Mouse (Mus musculus): ENCODE data around the gene Lpar5. TPM values are rescaled to one million over a fixed set of nuclear protein-coding genes. Genes with fewer than 3 reads are reported as not detected.

Lpar5 gene
- total RNA-seq, 1 experiment from 2014 or later = 1.6 TPM

DNA sequence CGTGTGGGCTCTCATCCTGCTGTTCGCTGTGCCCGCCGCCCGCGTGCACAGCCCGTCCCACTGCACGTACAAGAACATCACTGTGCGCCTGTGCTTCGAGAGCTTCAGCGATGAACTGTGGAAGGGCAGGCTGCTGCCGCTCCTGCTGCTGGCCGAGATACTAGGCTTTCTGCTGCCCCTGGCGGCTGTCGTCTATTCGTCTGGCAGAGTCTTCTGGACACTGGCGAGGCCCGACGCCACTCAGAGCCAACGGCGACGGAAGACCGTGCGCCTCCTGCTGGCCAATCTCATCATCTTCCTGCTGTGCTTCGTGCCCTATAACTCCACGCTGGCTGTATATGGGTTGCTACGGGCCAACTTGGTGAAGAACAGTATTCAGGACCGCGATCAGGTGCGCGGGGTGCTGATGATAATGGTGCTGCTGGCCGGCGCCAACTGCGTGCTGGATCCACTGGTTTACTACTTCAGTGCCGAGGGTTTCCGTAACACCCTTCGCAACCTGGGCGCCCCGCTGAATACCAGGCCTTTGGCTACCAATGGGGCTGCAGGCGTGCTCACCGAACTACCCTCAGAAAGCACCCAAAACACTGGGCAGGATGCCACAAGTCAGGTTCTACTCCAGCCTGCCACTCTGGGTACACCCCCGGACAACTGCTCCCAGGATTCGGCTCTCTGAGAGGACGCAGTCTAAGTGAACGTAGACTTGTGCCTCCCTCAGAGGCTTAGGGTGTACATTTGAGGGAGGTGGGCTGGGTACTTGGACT lies 14.3 kb downstream of the Lpar5 start:
- no peak for ATAC-seq (ENCODE audit: extremely low read depth, insufficient number of reproducible peaks, low FRiP score, poor library complexity, severe bottlenecking)

DNA sequence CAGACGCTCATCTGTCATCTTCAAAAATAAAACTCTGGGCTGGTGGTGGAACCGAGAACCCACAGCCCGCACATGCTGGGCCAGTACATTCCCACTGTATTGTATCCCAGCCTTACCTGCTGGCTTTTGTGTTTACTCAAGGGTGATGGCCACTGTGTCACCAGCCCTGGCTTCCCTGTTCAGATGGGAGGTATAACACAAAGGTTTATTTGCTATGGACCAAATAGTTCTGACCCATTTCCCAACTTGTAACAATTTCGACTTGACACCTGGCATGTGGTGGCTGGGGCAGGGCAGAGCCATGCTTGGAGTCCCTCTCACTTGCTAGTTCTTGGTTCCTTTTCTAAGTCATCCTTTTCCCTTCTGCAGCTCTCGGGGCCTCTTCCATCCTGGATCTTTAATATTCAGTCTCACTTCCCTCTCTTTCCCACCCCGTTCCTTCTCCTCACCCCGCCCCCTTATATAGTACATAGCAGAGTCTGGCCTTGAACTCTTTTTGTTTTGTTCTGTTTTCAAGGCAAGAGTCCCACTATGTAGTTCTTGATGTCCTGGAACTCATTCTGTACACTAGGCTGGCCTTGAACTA lies 15.2 kb downstream of the Lpar5 start:
- ATAC-seq (ENCODE audit: extremely low read depth, insufficient number of reproducible peaks, low FRiP score, poor library complexity, severe bottlenecking) = no peak

DNA sequence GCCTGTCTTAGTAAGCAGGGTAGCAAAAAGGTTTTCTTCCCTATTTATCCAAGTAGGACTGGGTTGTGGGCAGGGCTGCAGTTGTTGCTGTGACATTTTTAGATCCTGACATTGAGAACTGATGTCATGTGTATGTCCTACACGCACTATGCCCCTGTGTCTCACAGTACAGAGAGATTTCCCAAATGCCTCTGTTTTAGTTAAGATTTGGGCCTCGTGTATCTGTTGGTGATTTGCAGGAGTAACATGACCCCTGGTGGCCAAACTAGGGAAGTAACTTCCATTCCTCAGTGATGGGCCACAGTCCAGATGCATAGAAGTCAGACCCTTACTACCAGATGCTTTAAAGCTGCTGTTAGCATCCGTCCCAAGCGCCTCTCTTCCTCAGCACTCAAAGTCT lies 16.7 kb downstream of the Lpar5 start:
- peak; percentile 86 for ATAC-seq (ENCODE audit: extremely low read depth, insufficient number of reproducible peaks, low FRiP score, poor library complexity, severe bottlenecking)

DNA sequence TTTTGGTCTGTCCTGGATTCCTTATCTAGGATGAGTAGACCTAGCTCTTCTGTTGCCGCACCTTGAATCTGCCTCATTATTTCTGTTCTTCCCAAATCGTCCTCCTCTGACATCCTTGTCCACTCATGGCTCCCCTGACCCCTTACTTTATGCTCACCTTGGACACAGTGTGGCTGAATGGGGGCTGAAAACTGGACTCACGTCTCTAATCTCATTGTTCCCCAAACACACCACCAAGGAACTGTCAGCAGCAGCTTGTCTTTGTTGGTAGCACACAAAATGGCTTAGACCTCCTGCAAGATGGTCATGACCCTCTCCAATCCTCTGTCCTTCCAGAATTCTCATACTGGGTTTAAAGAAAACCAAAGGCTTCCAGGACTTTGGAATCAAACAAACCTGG lies 20.2 kb downstream of the Lpar5 start:
- ATAC-seq (ENCODE audit: extremely low read depth, insufficient number of reproducible peaks, low FRiP score, poor library complexity, severe bottlenecking) = no peak

DNA sequence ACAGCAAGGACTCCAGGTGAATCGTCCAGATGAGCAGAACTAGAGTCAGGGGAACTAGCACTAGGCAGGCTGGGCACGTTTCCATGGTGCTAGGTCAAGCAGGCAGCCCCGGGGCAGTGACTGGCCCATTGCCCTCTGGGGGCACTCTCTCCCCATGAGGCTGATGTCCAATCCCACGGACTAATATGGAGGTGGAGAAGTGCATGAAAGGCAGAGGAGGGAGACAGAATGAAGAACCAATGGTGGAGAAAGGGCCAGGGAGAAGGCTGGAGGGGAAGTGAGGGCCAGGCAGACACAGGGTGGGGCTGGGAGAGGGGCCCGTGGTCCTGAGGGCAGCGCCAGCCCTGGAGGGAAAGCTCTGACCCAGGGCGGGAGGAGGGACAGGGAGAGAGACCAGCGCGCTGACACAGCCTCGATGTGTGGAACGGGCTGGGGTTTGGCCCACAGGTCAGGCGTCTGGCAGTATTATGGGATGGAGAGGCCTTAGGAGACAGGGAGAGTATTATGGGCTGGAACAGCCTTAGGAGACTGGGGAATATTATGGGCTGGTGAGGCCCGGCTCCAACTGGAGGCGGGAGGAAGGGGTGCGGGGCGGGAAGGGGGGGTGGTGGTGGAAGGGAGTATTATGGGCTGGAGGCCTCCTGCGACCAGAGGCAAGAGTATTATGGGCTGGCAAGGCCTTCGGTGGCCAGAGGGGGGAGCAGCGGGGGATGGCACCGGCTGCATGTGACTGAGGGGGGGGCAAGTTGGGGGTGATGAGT lies 21.0 kb downstream of the Lpar5 start:
- ATAC-seq (ENCODE audit: extremely low read depth, insufficient number of reproducible peaks, low FRiP score, poor library complexity, severe bottlenecking) = no peak

DNA sequence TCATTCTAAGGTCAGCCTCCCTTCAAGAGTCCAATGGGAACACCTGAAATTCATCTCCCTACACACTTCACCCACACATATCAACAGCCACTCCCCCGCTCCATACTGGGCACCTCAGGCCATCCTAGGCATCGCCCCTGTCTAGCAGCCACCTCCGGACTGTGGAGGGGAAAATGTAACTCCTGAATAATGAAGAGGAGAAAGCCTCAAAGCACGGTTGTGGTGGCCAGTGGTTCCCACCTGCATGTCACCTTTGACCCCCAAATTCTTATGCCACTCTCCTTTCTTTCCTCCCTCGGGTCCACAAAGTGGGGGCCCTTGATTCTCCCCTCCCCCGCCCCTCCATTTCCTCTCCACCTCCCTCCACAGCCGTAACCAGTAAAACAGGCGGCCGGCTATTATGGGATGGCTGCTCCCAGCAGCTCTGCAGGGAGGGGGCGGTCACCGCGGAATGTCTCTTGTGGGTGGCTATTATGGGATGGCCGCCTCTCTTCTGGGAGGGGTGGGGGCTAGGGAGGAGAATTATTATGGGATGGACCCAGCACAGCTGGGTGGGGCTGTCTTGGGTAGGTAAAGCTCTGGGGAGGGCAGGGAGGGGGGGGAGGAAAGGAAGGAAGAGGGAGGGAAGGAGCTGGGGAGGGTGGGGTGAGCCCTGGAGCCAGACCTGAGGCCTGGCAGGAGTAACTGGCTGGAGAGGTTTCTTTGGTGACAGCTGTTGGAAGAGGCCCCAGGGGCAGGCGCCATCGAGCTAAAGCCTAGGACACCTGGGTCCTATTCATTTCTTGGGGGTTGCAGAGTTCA lies 22.0 kb downstream of the Lpar5 start:
- ATAC-seq (ENCODE audit: extremely low read depth, insufficient number of reproducible peaks, low FRiP score, poor library complexity, severe bottlenecking) = no peak

DNA sequence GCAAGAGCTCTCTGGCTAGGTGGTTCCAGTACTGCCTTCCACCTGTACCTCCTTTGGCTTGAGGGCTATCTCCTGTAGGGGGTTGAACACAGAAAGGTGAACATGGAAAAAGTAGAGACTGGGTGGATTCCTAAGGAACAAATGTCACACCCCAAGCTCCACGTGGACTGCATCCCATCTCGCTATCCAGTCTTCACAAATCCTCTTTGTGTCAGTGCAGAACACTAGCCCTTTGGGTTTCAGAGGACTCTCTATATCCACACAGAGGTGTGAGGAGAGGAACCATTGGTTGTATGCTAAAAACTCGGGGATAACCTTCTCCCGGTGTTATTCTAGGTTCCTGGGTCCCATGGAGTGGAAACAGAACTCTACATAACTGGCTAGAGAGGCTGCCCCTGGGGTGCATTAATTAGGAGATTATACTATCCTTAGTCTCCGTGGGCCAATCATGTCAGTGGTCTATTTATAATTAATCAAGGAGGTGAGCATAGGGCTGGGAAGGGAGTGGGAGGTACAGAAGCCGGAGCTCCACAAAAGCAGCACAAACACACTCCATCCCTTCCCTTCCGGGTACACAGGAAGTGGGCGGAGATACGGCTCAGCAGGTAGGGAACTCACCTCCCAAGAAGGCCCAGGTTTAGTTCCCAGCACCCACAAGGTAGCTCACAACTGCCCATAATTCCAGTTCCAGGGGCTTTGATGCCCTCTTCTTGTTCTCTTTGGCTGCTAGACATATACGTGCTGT lies 22.8 kb downstream of the Lpar5 start:
- ATAC-seq (ENCODE audit: extremely low read depth, insufficient number of reproducible peaks, low FRiP score, poor library complexity, severe bottlenecking) = no peak

DNA sequence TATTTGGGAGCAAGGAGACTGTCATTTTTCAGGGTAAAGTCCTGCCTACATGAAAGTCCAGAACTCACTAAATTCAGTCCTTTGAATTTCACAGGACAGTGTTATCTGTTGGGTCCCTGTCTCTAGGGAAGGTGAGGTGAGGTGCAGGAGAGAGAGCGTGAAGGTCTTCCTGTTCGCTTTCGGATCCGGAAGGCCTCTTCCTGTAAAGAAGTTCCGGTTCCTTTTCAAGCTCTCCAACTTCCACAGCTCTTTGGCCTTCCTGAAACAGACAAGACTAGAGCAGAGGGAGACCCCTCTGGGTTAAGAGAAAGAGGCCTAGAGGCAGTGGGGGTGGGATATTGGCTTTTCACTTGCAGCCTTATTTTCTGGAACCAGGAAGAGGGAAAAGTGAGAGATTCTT lies 24.7 kb downstream of the Lpar5 start:
- ATAC-seq (ENCODE audit: extremely low read depth, insufficient number of reproducible peaks, low FRiP score, poor library complexity, severe bottlenecking) = no peak

DNA sequence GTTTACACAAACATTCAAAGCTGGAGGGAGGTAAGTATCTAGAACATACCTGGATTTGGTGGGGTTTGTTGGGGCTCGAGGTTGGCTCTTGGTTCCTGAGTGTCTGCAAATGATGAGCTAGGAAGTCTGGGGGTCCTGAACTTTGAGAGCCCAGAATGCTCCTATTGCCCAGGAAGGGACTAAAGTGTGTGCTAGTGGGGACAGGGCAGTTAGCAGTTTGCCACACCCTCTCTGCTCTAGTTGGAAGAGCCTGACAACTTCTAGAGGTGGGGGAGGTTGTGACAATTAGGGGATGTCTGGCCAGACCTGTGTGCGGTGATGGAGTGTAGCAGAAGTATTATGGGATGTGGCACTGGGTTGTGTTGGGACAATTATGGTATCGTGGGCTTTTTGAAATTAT lies 27.1 kb downstream of the Lpar5 start:
- ATAC-seq (ENCODE audit: extremely low read depth, insufficient number of reproducible peaks, low FRiP score, poor library complexity, severe bottlenecking) = no peak

DNA sequence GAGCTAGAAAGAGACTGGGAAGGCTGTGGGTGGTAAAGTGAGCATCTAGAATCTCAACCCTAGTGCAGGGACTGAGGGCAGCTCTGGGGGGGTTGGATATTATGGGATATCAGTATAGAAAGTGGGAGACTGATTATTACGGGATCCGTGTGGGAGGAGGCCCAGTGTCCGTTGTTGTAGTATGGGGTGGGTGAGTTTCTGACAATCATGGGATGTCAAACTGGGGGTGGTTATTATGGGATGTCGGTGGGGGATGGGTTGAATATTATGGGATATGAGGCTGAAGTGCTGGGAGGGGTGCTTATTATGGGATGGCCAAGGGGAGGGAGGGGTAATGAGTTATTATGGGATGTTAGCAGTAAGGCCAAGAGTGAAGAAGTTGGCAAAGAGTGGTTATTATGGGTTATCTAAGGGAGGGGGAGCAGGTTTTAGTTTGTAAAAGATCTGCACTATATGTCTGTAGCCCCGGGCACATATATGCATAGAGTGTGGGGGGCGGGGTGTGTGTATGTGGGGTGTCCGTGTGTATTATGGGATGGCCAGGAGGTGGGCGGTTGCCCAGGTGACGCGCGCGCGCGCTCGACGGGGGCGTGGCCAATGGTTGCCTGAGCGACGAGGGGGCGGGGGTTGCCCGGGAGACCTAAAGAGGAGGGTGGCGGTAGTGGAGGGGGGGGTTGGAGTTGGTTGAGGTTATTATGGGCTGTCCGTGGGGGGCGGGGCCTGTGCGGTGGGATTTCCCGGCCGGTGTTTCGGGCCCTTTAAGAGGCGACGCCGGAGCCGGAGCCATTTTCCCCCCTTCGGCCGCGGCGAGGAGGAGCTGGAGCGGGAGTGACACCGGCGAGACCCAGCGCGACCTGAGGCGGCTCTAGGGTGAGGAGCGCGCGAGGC lies 27.9 kb downstream of the Lpar5 start, which contains the start of gene Chd4:
Gene Chd4, plus strand, starts transcription at position 591 of the 888 bp plus-strand sequence.
- ATAC-seq (ENCODE audit: extremely low read depth, insufficient number of reproducible peaks, low FRiP score, poor library complexity, severe bottlenecking) = peak; percentile 58

DNA sequence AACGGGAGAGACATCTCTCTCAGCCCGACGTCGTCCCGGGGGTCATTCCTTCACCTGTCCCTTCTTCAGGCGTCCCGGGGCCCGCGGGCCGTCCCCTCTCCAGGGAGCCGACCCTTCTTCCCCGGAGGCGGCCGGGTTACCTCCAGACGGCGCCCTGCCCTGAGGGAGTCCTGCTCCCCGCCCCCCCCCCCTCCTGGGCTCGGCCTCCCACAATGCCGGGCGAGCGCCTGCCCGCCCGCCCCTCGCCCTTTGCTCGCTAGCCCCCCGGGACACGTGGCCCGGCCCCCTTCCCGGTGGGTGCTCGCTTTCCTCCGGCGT lies 28.5 kb downstream of the Lpar5 start:
- ATAC-seq (ENCODE audit: extremely low read depth, insufficient number of reproducible peaks, low FRiP score, poor library complexity, severe bottlenecking) = no peak

DNA sequence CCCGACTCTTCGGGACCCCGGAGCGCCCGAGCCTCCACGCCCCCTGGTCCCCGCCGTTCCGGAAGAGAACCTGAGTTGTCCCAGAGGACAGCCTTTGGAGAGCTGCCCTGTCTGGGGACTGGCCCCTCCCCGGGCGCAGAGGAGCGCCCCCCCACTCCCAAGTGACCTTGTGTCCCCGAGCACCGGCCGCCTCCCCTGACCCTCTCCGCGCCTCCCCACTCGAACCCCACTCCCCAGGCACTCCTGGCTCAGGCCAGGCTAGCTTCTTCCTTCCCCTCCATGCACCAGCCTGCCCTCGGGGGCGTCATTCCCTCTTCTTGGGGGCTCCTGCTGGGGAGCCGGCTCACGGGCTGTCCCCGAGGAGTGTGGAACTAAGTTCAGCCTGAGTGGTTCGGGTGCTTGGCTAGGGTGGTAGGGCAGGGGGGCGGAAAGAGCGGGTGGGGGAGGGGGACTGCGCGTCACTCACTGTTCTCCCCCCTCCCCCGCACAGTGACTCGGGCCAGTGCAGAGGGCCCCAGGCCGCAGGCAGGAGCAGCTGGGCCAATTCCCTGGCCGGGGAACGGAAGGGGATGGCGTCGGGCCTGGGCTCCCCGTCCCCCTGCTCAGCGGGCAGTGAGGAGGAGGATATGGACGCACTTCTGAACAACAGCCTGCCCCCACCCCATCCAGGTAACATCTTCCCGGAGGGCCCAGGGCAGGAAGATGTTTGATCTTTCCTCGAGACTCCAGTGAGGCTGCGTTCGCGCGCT lies 29.1 kb downstream of the Lpar5 start:
- peak; percentile 29; the same call in 1 of the 2 replicates for ATAC-seq (ENCODE audit: extremely low read depth, insufficient number of reproducible peaks, low FRiP score, poor library complexity, severe bottlenecking)

DNA sequence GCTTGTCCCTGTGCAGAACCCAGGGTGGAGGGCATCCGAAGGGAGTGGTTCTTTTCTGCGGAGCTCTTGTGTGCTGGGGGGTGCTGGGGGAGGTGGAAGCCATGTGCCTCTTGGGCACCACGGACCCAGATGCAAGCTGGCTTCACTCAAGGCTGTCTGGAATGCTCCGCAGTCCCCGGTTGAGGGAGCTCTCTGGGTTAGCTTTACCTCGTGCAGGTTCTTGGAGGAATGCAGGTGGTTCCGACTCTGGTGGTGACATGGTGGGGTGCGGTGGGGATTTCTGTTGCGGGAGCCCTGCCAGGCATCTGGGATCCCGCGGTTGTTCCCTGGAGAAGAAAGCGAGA lies 29.6 kb downstream of the Lpar5 start:
- no peak for ATAC-seq (ENCODE audit: extremely low read depth, insufficient number of reproducible peaks, low FRiP score, poor library complexity, severe bottlenecking)

DNA sequence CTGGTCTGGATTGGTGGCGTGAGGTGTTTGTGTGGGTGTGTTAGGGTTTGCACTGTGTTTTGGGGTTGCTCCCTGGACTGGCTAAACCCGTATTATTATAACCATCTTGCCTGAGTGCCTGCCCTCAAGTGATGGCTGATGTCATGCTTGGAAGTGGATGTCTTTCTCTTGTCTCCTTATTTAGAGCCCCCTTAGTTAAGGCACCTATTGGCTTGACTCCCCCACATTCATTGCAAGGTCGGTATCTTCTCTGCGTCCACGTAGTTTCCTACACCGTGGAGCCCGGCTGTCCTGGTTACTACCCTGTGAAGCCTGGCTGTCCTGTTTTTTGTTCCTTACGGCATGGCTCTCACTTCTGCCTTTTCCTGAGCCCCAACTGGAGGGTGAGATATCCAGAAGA lies 30.2 kb downstream of the Lpar5 start:
- ATAC-seq (ENCODE audit: extremely low read depth, insufficient number of reproducible peaks, low FRiP score, poor library complexity, severe bottlenecking) = no peak

DNA sequence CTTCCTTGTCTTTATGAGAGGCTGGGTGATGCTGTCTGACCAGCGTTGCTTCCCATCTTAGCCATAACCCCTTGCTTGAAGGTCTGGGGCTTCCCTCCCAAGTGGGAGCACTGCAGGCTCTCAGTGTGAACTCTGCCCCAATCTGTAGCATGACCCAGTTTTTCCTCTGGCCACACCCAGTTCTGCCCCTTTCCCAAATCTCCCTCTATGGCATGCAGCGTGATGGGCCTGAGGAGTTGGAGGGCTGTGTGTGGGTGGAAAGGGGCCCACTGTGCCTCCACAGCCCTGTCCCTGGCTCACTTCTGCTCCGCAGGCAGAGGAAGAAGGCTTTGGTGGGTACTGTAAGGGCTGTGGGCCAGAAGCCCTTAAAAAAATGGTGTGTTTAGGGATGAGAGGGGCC lies 30.8 kb downstream of the Lpar5 start:
- no peak for ATAC-seq (ENCODE audit: extremely low read depth, insufficient number of reproducible peaks, low FRiP score, poor library complexity, severe bottlenecking)

DNA sequence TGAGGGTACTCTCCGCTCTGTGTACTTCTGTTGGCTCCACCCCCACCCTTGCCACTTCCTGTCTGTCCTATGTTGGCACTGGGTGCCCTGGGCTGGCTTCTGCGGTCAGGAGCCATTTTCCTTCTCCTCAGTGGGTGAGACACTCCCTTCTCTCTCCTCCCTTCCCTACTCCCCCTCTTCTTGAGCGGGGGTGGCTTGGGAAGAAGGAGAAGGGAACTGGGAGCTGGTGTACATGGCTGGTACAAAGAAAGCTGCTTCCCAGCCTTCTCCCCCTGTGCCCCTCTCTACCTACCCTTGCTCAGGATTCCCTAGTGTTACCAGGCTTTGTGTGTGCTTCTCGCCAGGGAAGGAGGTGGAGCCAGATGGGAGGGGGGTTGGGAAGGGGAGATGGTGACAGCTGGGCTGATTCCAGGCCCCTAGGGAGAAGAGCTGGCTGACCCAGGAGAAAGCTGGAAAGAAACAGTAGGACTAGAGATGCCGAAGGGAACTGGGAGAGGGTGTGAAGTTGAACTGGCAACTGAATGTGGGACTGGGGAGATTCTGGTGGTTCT lies 31.8 kb downstream of the Lpar5 start:
- peak; percentile 43 for ATAC-seq (ENCODE audit: extremely low read depth, insufficient number of reproducible peaks, low FRiP score, poor library complexity, severe bottlenecking)

DNA sequence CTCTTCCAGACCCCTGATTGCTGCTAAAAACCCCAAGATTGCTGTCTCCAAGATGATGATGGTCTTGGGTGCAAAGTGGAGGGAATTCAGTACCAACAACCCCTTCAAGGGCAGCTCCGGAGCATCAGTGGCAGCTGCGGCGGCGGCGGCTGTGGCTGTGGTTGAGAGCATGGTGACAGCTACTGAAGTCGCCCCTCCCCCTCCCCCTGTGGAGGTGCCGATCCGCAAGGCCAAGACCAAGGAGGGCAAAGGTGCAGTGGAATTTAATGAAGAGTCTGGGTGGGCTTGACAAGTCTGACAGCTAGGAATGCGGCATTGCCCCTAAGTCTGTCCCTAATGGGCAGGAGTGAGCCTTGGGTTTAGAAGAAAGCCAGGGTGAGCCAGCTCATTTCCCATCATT lies 33.7 kb downstream of the Lpar5 start:
- no peak for ATAC-seq (ENCODE audit: extremely low read depth, insufficient number of reproducible peaks, low FRiP score, poor library complexity, severe bottlenecking)

Measured in neutrophil, adult 5-6 weeks (primary cell).